Mouse (Mus musculus) megakaryocyte progenitor cell, adult 5-6 weeks (primary cell): ENCODE results near the gene Zfp287. TPM values are rescaled to one million over a fixed set of nuclear protein-coding genes. Genes with fewer than 3 reads are reported as not detected.
A peak's percentile ranks its signal among the peaks of the same experiment; 100 is the strongest.

Source experiments
- ATAC-seq: replicated peaks from 2 replicates; pipeline ENCODE4 v1.8.0; 2016; ENCODE audit warnings: mild to moderate bottlenecking, moderate TSS enrichment, inconsistent platforms; ENCODE audit not compliant: poor library complexity
- total RNA-seq, 2 experiments: library from RNA; stranded (forward) in 1 of 2; stranded (reverse) in 1 of 2; fragments of 157-497, 149-512 nt in 1 of 2; fragments of 200-1000 nt in 1 of 2; gene quantifications; 2 replicates each; pipeline versions ENCODE4 v1.2.3 to v1.2.4; 2015 to 2017

Gene Zfp287
- total RNA-seq, 2 experiments from 2014 or later: 0.50 to 1.3 TPM

GRCm38 (mm10) chr11:62706141-62706540, 25.6 kb downstream of the Zfp287 start:
- no peak for ATAC-seq

GRCm38 (mm10) chr11:62701218-62701617, 30.5 kb downstream of the Zfp287 start:
- no peak for ATAC-seq

DNA sequence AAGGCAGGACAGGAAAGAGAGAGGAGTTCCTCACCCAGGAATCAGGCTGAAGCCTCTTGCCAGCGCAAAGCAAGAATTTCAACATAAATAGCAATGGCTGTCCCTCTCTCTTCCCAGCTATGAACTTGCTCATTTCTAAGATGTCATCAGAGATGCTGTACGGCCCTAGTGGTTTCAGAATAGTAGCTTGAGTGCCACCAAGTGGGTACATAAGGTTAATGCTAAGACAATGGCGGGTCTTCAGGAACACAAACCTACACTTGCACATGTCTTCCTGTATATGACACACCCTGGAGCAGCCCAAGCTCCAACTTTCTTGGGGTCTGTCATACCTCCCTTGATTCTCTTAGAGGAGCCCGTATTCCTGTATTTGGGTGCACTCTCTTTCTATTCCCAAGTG, 32.0 kb downstream of the Zfp287 start:
- ATAC-seq: peak; percentile 91

GRCm38 (mm10) chr11:62695126-62695525, 36.6 kb downstream of the Zfp287 start:
- no peak for ATAC-seq

DNA sequence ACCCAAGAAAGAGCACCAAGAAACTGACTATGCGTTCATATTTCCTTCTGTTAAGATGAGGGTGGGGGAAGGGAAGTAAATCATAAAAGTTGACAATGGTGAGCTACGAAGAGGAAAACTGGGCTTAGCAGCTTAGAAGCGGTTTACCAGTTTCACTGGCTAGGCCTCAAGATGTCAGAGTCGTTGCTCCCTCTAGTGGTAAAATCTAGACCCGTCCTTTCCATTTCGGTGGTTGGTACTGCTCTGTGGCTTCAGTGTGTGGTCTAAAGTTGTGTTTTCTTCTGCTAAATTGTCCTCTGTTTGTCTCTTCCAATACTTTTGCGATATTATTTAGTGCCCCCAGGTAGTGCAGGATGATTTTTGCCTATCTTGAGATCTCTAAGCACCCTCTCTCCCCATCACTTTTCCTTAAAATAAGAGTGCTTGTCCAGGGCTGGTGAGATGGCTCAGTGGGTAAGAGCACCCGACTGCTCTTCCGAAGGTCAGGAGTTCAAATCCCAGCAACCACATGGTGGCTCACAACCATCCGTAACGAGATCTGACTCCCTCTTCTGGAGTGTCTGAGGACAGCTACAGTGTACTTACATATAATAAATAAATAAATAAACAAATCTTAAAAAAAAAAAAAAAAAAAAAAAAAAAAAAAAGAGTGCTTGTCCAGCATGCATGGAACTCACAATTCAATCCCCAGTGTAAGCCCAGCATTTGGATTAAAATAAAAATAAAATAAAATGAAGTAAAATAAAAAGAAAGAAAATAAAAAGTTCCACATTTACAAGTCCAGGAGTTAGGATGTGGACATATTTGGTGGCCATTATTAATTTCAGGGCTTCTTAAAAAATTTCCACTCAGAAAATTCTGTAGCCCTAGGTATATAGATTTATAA, 38.2 kb downstream of the Zfp287 start:
- peak; percentile 98 for ATAC-seq

DNA sequence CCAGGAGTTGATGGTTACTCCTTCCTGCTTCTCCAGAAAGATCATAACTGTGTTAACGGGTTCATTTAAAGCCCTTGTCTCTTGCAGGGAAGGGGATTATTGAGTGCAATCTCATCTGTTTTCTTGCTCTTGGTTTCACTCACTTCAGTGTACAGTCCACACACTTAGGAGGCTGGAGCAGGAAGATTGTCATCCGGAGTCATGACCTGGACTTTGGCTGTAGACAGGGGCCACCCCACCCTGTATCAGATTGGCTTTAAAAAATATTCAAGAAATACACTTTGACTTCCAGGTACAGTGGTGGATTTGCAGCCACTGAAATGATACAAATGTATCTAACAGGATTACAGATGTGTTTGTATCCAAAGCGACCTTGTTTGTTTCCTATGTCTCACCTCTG, 40.1 kb downstream of the Zfp287 start:
- no peak for ATAC-seq

DNA sequence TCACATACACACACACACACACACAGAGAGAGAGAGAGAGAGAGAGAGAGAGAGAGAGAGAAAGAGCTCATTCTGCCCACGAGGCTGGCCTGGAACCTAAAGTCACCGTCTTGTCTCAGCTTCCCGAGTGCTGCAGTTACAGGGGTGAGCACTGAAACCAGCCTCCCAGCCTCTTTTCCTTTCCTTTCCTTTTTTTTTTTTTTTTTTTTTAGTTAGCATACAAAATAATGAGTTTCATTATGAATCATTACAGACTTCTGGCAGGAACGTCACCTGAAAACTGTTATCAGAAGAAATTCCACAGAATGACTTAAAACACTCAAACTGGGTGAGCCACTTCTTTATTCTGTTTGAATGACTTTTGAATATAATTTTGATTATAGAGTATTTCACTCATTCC, 51.8 kb downstream of the Zfp287 start:
- no peak for ATAC-seq

DNA sequence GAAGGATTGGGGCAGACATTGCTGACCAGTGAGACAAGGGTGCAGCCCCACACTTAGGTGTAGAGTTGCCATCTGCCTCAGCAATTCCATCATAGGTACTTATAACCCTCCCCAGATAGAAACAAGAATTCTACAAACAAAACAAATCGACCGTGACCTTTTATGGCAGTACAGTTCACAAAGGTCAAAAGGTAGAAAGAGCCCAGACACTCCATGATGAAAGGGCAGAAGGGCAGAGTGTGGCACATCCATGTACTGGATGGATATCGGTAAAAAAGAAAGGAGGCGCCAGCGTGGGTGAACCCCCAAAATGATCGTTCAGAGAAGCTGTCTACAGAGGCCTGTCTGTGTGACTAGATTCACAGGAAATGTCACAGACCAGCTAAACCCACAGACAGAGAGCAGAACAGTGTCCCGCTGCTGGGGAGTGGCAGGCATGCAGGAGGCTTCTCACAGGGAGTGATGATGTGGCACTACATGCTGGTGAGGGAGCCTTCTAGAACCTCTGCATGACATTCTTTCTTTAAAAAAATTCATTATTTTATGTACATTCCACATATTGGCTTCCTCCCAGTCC, 52.8 kb downstream of the Zfp287 start:
- no peak for ATAC-seq

DNA sequence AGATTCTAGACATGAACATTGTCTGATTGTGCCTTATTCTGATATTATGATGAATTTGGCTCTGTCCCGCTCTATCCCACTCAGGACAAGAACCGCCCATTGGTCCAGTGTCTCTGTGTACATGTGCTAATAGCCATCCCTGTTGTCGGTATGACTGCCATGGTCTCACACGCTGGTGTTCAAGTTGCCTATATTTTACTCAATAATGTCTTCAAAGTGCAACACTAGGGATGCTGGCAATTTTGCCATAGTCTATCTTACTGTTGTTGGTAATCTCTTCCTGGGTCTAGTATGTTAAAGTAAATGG, 55.5 kb downstream of the Zfp287 start:
- no peak for ATAC-seq

DNA sequence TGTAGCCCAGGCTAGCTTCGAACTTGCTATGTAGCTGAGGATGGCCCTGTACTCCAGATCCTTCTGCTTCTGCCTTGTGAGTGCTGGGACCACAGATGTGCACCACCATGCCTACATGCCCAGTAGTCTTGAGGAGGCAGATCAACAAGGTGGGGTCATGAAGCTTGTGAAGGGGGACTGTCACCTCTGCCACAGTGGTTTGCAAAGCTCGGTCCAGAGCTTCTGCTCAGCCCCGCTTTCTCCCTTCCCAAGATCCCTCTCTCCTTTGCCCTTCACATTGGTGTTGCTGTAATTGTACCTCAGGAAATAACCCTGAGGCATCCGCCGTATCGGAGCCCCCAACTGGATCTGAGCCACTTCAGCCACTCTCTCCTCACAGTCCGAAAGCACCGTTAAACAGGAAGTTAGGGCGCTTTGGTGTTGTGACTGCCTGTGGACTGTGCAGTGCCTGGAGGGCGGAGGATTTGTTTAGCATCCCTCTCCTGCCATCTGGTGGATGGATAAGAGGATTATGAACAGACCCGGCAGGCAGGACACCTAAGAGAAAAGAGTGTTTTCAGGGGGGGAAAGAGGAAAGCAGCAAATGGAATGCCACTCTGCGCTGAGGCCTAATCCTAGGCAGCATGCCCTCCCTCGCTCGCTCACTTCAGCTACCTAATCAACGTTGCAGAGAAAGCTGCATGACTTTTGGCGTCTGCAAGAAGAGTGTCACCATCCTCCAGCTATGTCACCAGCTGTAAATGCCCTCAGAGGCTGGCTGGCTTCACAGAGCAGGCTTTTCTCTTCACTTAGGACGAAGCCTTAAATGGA, 56.0 kb downstream of the Zfp287 start:
- ATAC-seq: peak; percentile 100

- no peak for ATAC-seq
These were observed 61.7 kb downstream of the Zfp287 start for GRCm38 (mm10) chr11:62670006-62670405.

GRCm38 (mm10) chr11:62669471-62669870, 62.2 kb downstream of the Zfp287 start:
- ATAC-seq: no peak

DNA sequence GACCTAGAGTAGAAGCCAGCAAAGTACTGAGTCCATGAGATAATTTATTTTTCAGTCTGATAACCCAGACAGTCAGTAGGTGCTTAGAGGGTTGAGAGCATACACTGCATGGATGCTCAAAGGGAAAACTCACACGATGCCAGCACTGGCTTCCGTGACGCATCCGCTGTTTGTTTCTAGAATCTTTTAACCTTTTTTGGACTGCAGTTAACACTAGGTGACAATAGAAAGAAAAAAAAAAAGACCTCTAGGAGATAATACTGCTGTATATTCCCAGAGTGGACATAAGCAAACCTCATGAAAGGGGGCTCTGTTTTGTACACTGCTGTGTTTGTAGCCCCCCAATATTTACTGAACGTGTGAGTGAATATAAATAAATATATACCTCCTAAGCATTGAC, 62.7 kb downstream of the Zfp287 start:
- no peak for ATAC-seq

DNA sequence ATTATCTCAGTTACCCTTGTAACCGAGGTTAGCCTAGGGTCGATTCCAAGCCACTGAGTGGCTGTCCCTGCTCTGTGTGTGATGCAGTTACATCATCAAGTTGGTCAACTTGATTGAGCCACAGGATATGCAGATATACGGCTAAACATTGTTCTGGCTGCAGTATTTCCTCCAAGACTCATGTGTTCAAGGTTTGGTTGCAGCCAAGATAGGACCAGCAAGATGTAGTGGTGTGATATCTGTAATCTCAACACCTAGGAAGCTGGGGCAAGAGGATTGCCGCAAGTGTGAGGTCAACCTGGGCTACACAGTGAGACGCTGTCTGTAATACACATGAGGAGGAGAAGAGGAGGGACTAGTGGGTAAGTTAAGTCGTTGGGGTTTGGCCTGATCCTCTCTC, 67.5 kb downstream of the Zfp287 start:
- peak; percentile 81 for ATAC-seq

DNA sequence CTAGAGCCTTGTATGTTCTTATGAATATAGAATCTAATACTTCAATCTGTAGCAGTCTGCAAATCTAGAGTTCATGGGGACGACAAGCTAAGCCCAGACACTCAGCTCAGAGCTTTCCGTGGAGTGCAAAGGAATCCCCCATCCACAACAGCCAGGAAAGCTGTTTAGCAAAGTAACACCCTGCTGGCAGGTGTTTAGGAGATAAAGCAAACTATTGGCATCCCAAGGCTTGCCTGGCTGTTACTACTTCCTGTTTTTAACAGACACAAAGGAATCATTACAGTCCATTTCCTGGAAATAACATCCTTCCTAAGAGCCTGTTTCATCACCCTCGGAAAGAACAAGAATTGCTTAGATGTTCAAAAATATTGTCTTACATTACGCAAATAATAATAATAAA, 70.8 kb downstream of the Zfp287 start:
- 0 out of 2 replicates have a peak, but pooled peaks have one; percentile 13 for ATAC-seq

GRCm38 (mm10) chr11:62652080-62652479, 79.6 kb downstream of the Zfp287 start:
- ATAC-seq: no peak

GRCm38 (mm10) chr11:62651563-62651962, 80.1 kb downstream of the Zfp287 start:
- ATAC-seq: no peak

Other genes with a start within 250 kb of the Zfp287 start
- gene Cenpv, start 192.6 kb downstream of the Zfp287 start, total RNA-seq (2015): 44.5 and 46.9 TPM in 2 replicates
- 13.6 and 25.4 TPM in 2 replicates for gene Cenpv, start 192.6 kb downstream of the Zfp287 start, total RNA-seq (2017)
- 1,569 and 1,579 TPM in 2 replicates for gene Ubb, start 180.7 kb downstream of the Zfp287 start, total RNA-seq (2015)
- 1,004 and 1,153 TPM in 2 replicates for gene Ubb, start 180.7 kb downstream of the Zfp287 start, total RNA-seq (2017)
- 9.0 and 13.9 TPM in 2 replicates for gene Trpv2, start 157.4 kb downstream of the Zfp287 start, total RNA-seq (2015)
- gene Trpv2, start 157.4 kb downstream of the Zfp287 start, total RNA-seq (2017): 10.5 and 12.9 TPM in 2 replicates
- 3.6 and 4.9 TPM in 2 replicates for gene Lrrc75a, start 83.4 kb downstream of the Zfp287 start, total RNA-seq (2015)
- 2.2 and 4.5 TPM in 2 replicates for gene Lrrc75a, start 83.4 kb downstream of the Zfp287 start, total RNA-seq (2017)
- 16.7 and 22.6 TPM in 2 replicates for gene Mmgt2, start 83.2 kb downstream of the Zfp287 start, total RNA-seq (2015)
- 13.0 and 18.5 TPM in 2 replicates for gene Mmgt2, start 83.2 kb downstream of the Zfp287 start, total RNA-seq (2017)
- not detected in 2 replicates for gene Gm10428, start 21.2 kb upstream of the Zfp287 start, total RNA-seq (2015)
- gene Gm10428, start 21.2 kb upstream of the Zfp287 start, total RNA-seq (2017): not detected in 2 replicates
- 6.2 and 7.2 TPM in 2 replicates for gene Zfp286, start 57.6 kb upstream of the Zfp287 start, total RNA-seq (2015)
- gene Zfp286, start 57.6 kb upstream of the Zfp287 start, total RNA-seq (2017): 5.6 and 7.1 TPM in 2 replicates
- 13.1 and 18.1 TPM in 2 replicates for gene Trim16, start 88.3 kb upstream of the Zfp287 start, total RNA-seq (2015)
- 19.0 and 19.1 TPM in 2 replicates for gene Trim16, start 88.3 kb upstream of the Zfp287 start, total RNA-seq (2017)
- 2.2 and 2.3 TPM in 2 replicates for gene Fbxw10, start 115.2 kb upstream of the Zfp287 start, total RNA-seq (2015)
- 1.2 and 4.1 TPM in 2 replicates for gene Fbxw10, start 115.2 kb upstream of the Zfp287 start, total RNA-seq (2017)
- gene Tvp23b, start 147.6 kb upstream of the Zfp287 start, total RNA-seq (2015): 42.3 and 46.6 TPM in 2 replicates
- 37.7 and 41.9 TPM in 2 replicates for gene Tvp23b, start 147.6 kb upstream of the Zfp287 start, total RNA-seq (2017)
- not detected in 2 replicates for gene Cdrt4, start 219.3 kb upstream of the Zfp287 start, total RNA-seq (2015)
- not detected in 2 replicates for gene Cdrt4, start 219.3 kb upstream of the Zfp287 start, total RNA-seq (2017)